Mouse (Mus musculus): Measurements from ENCODE around the gene Sh3bgrl3. TPM values are rescaled to one million over a fixed set of nuclear protein-coding genes. Genes with fewer than 3 reads are reported as not detected.

Sh3bgrl3 gene
- total and polyA plus RNA-seq, 3 experiments = 122 to 414 TPM; not detected in 1

GRCm38 (mm10) chr4:134153656-134154055, 25.1 kb upstream of the Sh3bgrl3 start:
- no peaks in the 10 kb centered on the region; a peak in 1 of 4 replicates for H3K4me1 ChIP-seq (ENCODE audit: control insufficient read depth in 1 of 2, insufficient read depth in 2 of 2, low read length in 2 of 2)
- no peak for DNase-seq (ENCODE audit: low read depth, low spot score)
- H3K4me3 ChIP-seq (ENCODE audit: control insufficient read depth in 1 of 2, insufficient read depth in 1 of 2, low read depth in 2 of 2, low read length in 2 of 2) = no peak overlapping the region
- H3K9me3 ChIP-seq (replicated peaks; ENCODE audit: insufficient read depth, low read length) = no peaks in the 10 kb centered on the region
- H3K36me3 ChIP-seq (ENCODE audit: control insufficient read depth in 1 of 2, insufficient read depth in 2 of 2, low read length in 2 of 2) = peaks cover 3 to 30% of the 10 kb centered on the region in 2 experiments; a peak in 3 of 4 replicates
- no peaks in the 10 kb centered on the region for H3K79me2 ChIP-seq (ENCODE audit: control insufficient read depth, insufficient read depth, low read length, poor library complexity)
- no peak overlapping the region for H3K9ac ChIP-seq (ENCODE audit: control insufficient read depth, low read depth, low read length, poor library complexity, severe bottlenecking)
- TF ChIP-seq TBP (IDR thresholded peaks at IDR 0.05; ENCODE audit: low read depth, low read length) (no peak), ZC3H11A (IDR thresholded peaks at IDR 0.05; ENCODE audit: low read depth, low read length) (no peak), POLR2AphosphoS5 (IDR thresholded peaks at IDR 0.05; ENCODE audit: borderline replicate concordance, low read depth, low read length) (no peak), CHD2 (IDR thresholded peaks at IDR 0.05; ENCODE audit: low read length) (no peak), GATA1 (IDR thresholded peaks at IDR 0.05; ENCODE audit: low read depth, low read length) (no peak), TCF12 (IDR thresholded peaks at IDR 0.05; ENCODE audit: low read depth, low read length) (no peak), NRF1 (IDR thresholded peaks at IDR 0.05; ENCODE audit: insufficient read depth, low read depth, low read length, poor library complexity, severe bottlenecking) (no peak), ZNF384 (IDR thresholded peaks at IDR 0.05; ENCODE audit: low read depth, low read length) (no peak), RCOR1 (IDR thresholded peaks at IDR 0.05; ENCODE audit: low read depth, low read length) (no peak), MAFK (IDR thresholded peaks at IDR 0.05; ENCODE audit: borderline replicate concordance, low read depth, low read length) (no peak), NELFE (IDR thresholded peaks at IDR 0.05; ENCODE audit: low read depth, low read length) (no peak), MYB (IDR thresholded peaks at IDR 0.05; ENCODE audit: low read depth, low read length) (no peak), POLR2A (IDR thresholded peaks at IDR 0.05; ENCODE audit: control insufficient read depth in 1 of 2, insufficient read depth in 1 of 2, low read depth in 1 of 2, low read length in 2 of 2, poor library complexity in 1 of 2) (no peak), TAL1 (IDR thresholded peaks at IDR 0.05; ENCODE audit: low read length) (no peak), GABPA (IDR thresholded peaks at IDR 0.05; ENCODE audit: low read depth, low read length) (no peak), RAD21 (IDR thresholded peaks at IDR 0.05; ENCODE audit: low read depth, low read length) (no peak), MAX (IDR thresholded peaks at IDR 0.05; ENCODE audit: low read length) (no peak), MEF2A (IDR thresholded peaks at IDR 0.05; ENCODE audit: extremely low read depth, insufficient replicate concordance, low read depth, low read length, poor library complexity, severe bottlenecking) (no peak), CHD1 (IDR thresholded peaks at IDR 0.05; ENCODE audit: low read depth, low read length) (no peak), KAT2A (conservative IDR thresholded peaks at IDR 0.05; ENCODE audit: low read depth, low read length) (no peak)
- H3K27ac ChIP-seq (ENCODE audit: control insufficient read depth, low read depth, low read length) = no peak overlapping the region
- H3K27me3 ChIP-seq (ENCODE audit: control insufficient read depth in 1 of 2, insufficient read depth in 2 of 2, low read length in 2 of 2) = no peaks in the 10 kb centered on the region

- Histone ChIP-seq H3K36me3 (ENCODE audit: control insufficient read depth in 1 of 2, insufficient read depth in 2 of 2, low read length in 2 of 2) (peaks cover 3 to 28% of the 10 kb centered on the region in 2 experiments; a peak in 3 of 4 replicates), H3K9me3 (replicated peaks; ENCODE audit: insufficient read depth, low read length) (no peaks in the 10 kb centered on the region), H3K79me2 (ENCODE audit: control insufficient read depth, insufficient read depth, low read length, poor library complexity) (no peaks in the 10 kb centered on the region), H3K27me3 (ENCODE audit: control insufficient read depth in 1 of 2, insufficient read depth in 2 of 2, low read length in 2 of 2) (no peaks in the 10 kb centered on the region), H3K4me1 (ENCODE audit: control insufficient read depth in 1 of 2, insufficient read depth in 2 of 2, low read length in 2 of 2) (no peaks in the 10 kb centered on the region; a peak in 1 of 4 replicates), H3K9ac (ENCODE audit: control insufficient read depth, low read depth, low read length, poor library complexity, severe bottlenecking) (no peak overlapping the region), H3K4me3 (ENCODE audit: control insufficient read depth in 1 of 2, insufficient read depth in 1 of 2, low read depth in 2 of 2, low read length in 2 of 2) (no peak overlapping the region), H3K27ac (ENCODE audit: control insufficient read depth, low read depth, low read length) (no peak overlapping the region)
- TF ChIP-seq RCOR1 (IDR thresholded peaks at IDR 0.05; ENCODE audit: low read depth, low read length) (no peak), TCF12 (IDR thresholded peaks at IDR 0.05; ENCODE audit: low read depth, low read length) (no peak), MAFK (IDR thresholded peaks at IDR 0.05; ENCODE audit: borderline replicate concordance, low read depth, low read length) (no peak), MXI1 (IDR thresholded peaks at IDR 0.05; ENCODE audit: low read depth, low read length) (no peak), POLR2AphosphoS2 (IDR thresholded peaks at IDR 0.05; ENCODE audit: low read length) (no peak), KAT2A (conservative IDR thresholded peaks at IDR 0.05; ENCODE audit: low read depth, low read length) (no peak), UBTF (IDR thresholded peaks at IDR 0.05; ENCODE audit: borderline replicate concordance, insufficient read depth, low read depth, low read length) (no peak), ELF1 (IDR thresholded peaks at IDR 0.05; ENCODE audit: low read depth, low read length) (no peak), CHD1 (IDR thresholded peaks at IDR 0.05; ENCODE audit: low read depth, low read length) (no peak), MEF2A (IDR thresholded peaks at IDR 0.05; ENCODE audit: extremely low read depth, insufficient replicate concordance, low read depth, low read length, poor library complexity, severe bottlenecking) (no peak), POLR2AphosphoS5 (IDR thresholded peaks at IDR 0.05; ENCODE audit: borderline replicate concordance, low read depth, low read length) (no peak)
- no peak for DNase-seq (ENCODE audit: low read depth, low spot score)
Measured at GRCm38 (mm10) chr4:134152112-134152511, 23.5 kb upstream of the Sh3bgrl3 start.

Data from MEL (cell line).